Mouse (Mus musculus) embryonic facial prominence, embryonic 10.5 days (tissue): Measurements from ENCODE around the gene Stoml1. TPM values are rescaled to one million over a fixed set of nuclear protein-coding genes. Genes with fewer than 3 reads are reported as not detected.
A peak's percentile ranks its signal among the peaks of the same experiment; 100 is the strongest.

Experiments used
- DNase-seq: peaks from one replicate; pipeline ENCODE4 v3.0.0-alpha.2; 2017; ENCODE audit warnings: low spot score
- H3K27ac ChIP-seq: fragments of 300-500 bp; sonication (generic); replicated peaks from 2 replicates; pipeline ENCODE4 v1.5.1; 2016; ENCODE audit warnings: mild to moderate bottlenecking
- H3K27me3 ChIP-seq: fragments of 300-500 bp; sonication (generic); replicated peaks from 2 replicates; pipeline ENCODE4 v1.6.1; 2016; ENCODE audit warnings: low read depth, mild to moderate bottlenecking; ENCODE audit not compliant: poor library complexity, severe bottlenecking
- H3K36me3 ChIP-seq: fragments of 300-500 bp; sonication (generic); replicated peaks from 2 replicates; pipeline ENCODE4 v1.6.1; 2016; ENCODE audit warnings: mild to moderate bottlenecking, moderate library complexity
- H3K4me1 ChIP-seq: fragments of 300-500 bp; sonication (generic); 2 replicates; pipeline ENCODE4 v1.6.1; 2016
- H3K4me3 ChIP-seq: fragments of 300-500 bp; sonication (generic); 2 replicates; pipeline ENCODE4 v1.5.1; 2016; ENCODE audit warnings: mild to moderate bottlenecking, moderate library complexity
- H3K9me3 ChIP-seq: fragments of 300-500 bp; sonication (generic); 2 replicates; pipeline ENCODE4 v1.6.1; 2016; ENCODE audit warnings: mild to moderate bottlenecking
- WGBS: fragments of 180-500 bp; shearing (Covaris S2); methylation state at CpG from one replicate; pipeline ENCODE4 v1.1.7; 2016; 5-methylcytosine and 5-hydroxymethylcytosine counted together
- polyA plus RNA-seq: library from polyadenylated mRNA; unstranded; fragments of >200 nt; fragmentation: Nextera tagmentation; extraction: Ambion mirVana; gene quantifications from 2 replicates; pipeline ENCODE4 v1.2.1, GENCODE M21; 2016

Gene Stoml1
- polyA plus RNA-seq: 28.4 and 30.2 TPM in 2 replicates

- no peaks in the 10 kb centered on the region for H3K9me3 ChIP-seq
- peak within 1 kb of the TSS; percentile 82 for H3K4me3 ChIP-seq
- peaks cover 21% of the 10 kb centered on the region; the same call in 1 of the 2 replicates for H3K36me3 ChIP-seq
- H3K27me3 ChIP-seq: no peaks in the 10 kb centered on the region
- under 1% methylated on average over 31 of the region's 31 CpGs for WGBS
- DNase-seq: peak; percentile 95
- peaks cover 39% of the 10 kb centered on the region for H3K4me1 ChIP-seq
- H3K27ac ChIP-seq: peak within 1 kb of the TSS; percentile 83
Measured at GRCm38 (mm10) chr9:58253033-58253804, at the start of gene Stoml1. Gene Stoml1 (plus strand): TSS chr9:58253164.

GRCm38 (mm10) chr9:58203516-58204447, 49.2 kb upstream of the Stoml1 start, which contains the start of the genes Islr and Islr2:
Gene Islr (minus strand): TSS chr9:58204306.
Gene Islr2 (minus strand): TSS chr9:58204319.
- Histone ChIP-seq H3K4me3 (peak within 1 kb of the TSS; percentile 50), H3K36me3 (no peaks in the 10 kb centered on the region), H3K4me1 (peaks cover 53% of the 10 kb centered on the region), H3K9me3 (no peaks in the 10 kb centered on the region), H3K27me3 (peaks cover 86% of the 10 kb centered on the region), H3K27ac (peak within 1 kb of the TSS; percentile 11; the same call in 1 of the 2 replicates)
- DNase-seq: peak; percentile 84
- WGBS: under 1% methylated on average over 42 of the region's 42 CpGs

- Histone ChIP-seq H3K27me3 (peaks cover 79% of the 10 kb centered on the region), H3K27ac (0 out of 2 replicates have a peak overlapping the region, but pooled peaks have one; percentile 11), H3K36me3 (no peaks in the 10 kb centered on the region), H3K9me3 (no peaks in the 10 kb centered on the region), H3K4me3 (peak overlapping the region; percentile 50), H3K4me1 (peaks cover 45% of the 10 kb centered on the region)
- WGBS: 5% methylated on average over 18 of the region's 18 CpGs
- DNase-seq: peak; percentile 93
Measured at GRCm38 (mm10) chr9:58204448-58205000, 48.4 kb upstream of the Stoml1 start.

GRCm38 (mm10) chr9:58206013-58206412, 47.0 kb upstream of the Stoml1 start:
- Histone ChIP-seq H3K9me3 (no peaks in the 10 kb centered on the region), H3K36me3 (no peaks in the 10 kb centered on the region), H3K4me1 (peaks cover 32% of the 10 kb centered on the region), H3K27ac (no peak overlapping the region), H3K4me3 (no peak overlapping the region), H3K27me3 (peaks cover 64% of the 10 kb centered on the region)
- WGBS: 88% methylated on average over 7 of the region's 7 CpGs
- no peak for DNase-seq

- H3K4me1 ChIP-seq: peaks cover 14% of the 10 kb centered on the region
- H3K27ac ChIP-seq: no peak overlapping the region
- H3K27me3 ChIP-seq: peaks cover 47% of the 10 kb centered on the region
- H3K9me3 ChIP-seq: no peaks in the 10 kb centered on the region
- 79% methylated on average over 8 of the region's 8 CpGs for WGBS
- no peak for DNase-seq
- H3K36me3 ChIP-seq: no peaks in the 10 kb centered on the region
- no peak overlapping the region for H3K4me3 ChIP-seq
Measured at GRCm38 (mm10) chr9:58209462-58210303, 43.3 kb upstream of the Stoml1 start.

GRCm38 (mm10) chr9:58210304-58210627, 42.7 kb upstream of the Stoml1 start:
- no peaks in the 10 kb centered on the region for H3K9me3 ChIP-seq
- peaks cover 20% of the 10 kb centered on the region for H3K4me1 ChIP-seq
- peaks cover 41% of the 10 kb centered on the region for H3K27me3 ChIP-seq
- H3K27ac ChIP-seq: no peak overlapping the region
- no peak for DNase-seq
- WGBS: 91% methylated on average over 2 of the region's 2 CpGs
- H3K4me3 ChIP-seq: no peak overlapping the region
- H3K36me3 ChIP-seq: no peaks in the 10 kb centered on the region

GRCm38 (mm10) chr9:58213377-58213776, 39.6 kb upstream of the Stoml1 start:
- 75% methylated on average over 5 of the region's 5 CpGs for WGBS
- Histone ChIP-seq H3K4me3 (no peak overlapping the region), H3K27ac (no peak overlapping the region), H3K4me1 (peaks cover 35% of the 10 kb centered on the region), H3K27me3 (peaks cover 17% of the 10 kb centered on the region), H3K9me3 (no peaks in the 10 kb centered on the region), H3K36me3 (no peaks in the 10 kb centered on the region)
- no peak for DNase-seq

GRCm38 (mm10) chr9:58213865-58214264, 39.1 kb upstream of the Stoml1 start:
- 36% methylated on average over 5 of the region's 5 CpGs for WGBS
- no peak for DNase-seq
- Histone ChIP-seq H3K4me1 (peaks cover 35% of the 10 kb centered on the region), H3K36me3 (peaks cover 1% of the 10 kb centered on the region; the same call in 1 of the 2 replicates), H3K9me3 (no peaks in the 10 kb centered on the region), H3K27me3 (peaks cover 17% of the 10 kb centered on the region), H3K4me3 (no peak overlapping the region), H3K27ac (no peak overlapping the region)

- no peak overlapping the region for H3K27ac ChIP-seq
- H3K4me3 ChIP-seq: no peak overlapping the region
- WGBS: 62% methylated on average over 8 of the region's 8 CpGs
- H3K36me3 ChIP-seq: peaks cover 9% of the 10 kb centered on the region
- no peaks in the 10 kb centered on the region for H3K9me3 ChIP-seq
- peaks cover 17% of the 10 kb centered on the region for H3K27me3 ChIP-seq
- peaks cover 35% of the 10 kb centered on the region for H3K4me1 ChIP-seq
- DNase-seq: no peak
Measured at GRCm38 (mm10) chr9:58214519-58215180, 38.3 kb upstream of the Stoml1 start.

- peak; percentile 70 for DNase-seq
- Histone ChIP-seq H3K4me3 (no peak overlapping the region), H3K4me1 (peaks cover 35% of the 10 kb centered on the region), H3K27ac (no peak overlapping the region), H3K9me3 (no peaks in the 10 kb centered on the region), H3K27me3 (peaks cover 17% of the 10 kb centered on the region), H3K36me3 (peaks cover 20% of the 10 kb centered on the region)
- 54% methylated on average over 6 of the region's 6 CpGs for WGBS
Measured at GRCm38 (mm10) chr9:58216402-58216801, 36.6 kb upstream of the Stoml1 start.

- peaks cover 38% of the 10 kb centered on the region for H3K36me3 ChIP-seq
- H3K27me3 ChIP-seq: 0 out of 2 replicates have a peak, but pooled peaks cover under 1% of the 10 kb centered on the region
- no peak for DNase-seq
- no peaks in the 10 kb centered on the region for H3K9me3 ChIP-seq
- peaks cover 32% of the 10 kb centered on the region for H3K4me1 ChIP-seq
- WGBS: 89% methylated on average over 3 of the region's 3 CpGs
- no peak overlapping the region for H3K27ac ChIP-seq
- no peak overlapping the region for H3K4me3 ChIP-seq
Measured at GRCm38 (mm10) chr9:58218539-58218938, 34.4 kb upstream of the Stoml1 start.
